In the genomic region with DNA sequence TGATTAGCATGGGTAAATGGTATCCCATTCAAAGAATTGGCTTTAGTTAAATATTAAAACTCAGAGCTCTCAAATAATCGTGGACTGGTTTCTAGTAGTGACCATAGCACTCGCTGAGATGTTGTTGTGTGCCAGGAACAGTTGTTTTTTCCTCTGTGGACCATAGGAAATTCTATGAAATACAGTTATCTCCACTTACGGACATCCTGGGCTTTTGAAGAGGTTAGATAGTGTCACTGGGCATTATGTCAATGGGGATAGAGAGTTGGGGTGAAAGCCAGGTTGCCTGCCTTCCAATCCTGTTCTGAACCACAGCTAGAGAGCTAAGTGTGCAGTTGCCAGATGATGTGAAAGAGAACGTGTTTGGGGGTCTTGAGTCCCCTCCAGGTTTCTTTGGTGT, we compare ENCODE assay signal across 38 mouse cellular contexts. TPM values are rescaled to one million over a fixed set of nuclear protein-coding genes. Genes with fewer than 3 reads are reported as not detected.
"Had no signal": no experiment of that assay in that cellular context is flagged by ENCODE, and none has a peak within 500 bp of the region (broad histone marks: within the 10 kb centered on the region; RNA-seq: fewer than 3 reads in every experiment).

No protein-coding gene starts in this region.

- ATAC-seq: hindbrain, embryonic 16.5 days; inflammation-experienced regulatory T-cells, adult 6 months; intestine, embryonic 15.5 days had no signal

- H3K27me3 ChIP-seq: heart, embryonic 12.5 days; hindbrain, embryonic 12.5 days; intestine, embryonic 15.5 days; limb, embryonic 13.5 days; limb, embryonic 15.5 days had no signal

- H3K27ac ChIP-seq: gastrocnemius, adult 2 months; heart, embryonic 10.5 days; hindbrain, embryonic 10.5 days; hindbrain, embryonic 12.5 days; hindbrain, embryonic 14.5 days; intestine, embryonic 15.5 days; layer of hippocampus, adult 2 months; limb, embryonic 13.5 days; limb, embryonic 15.5 days; liver, embryonic 14.5 days had no signal

- H3K4me2 ChIP-seq: heart, embryonic 12.5 days; hindbrain, embryonic 12.5 days; hindbrain, embryonic 14.5 days; intestine, embryonic 15.5 days; limb, embryonic 13.5 days; limb, embryonic 15.5 days; liver, embryonic 11.5 days had no signal

- H3K9me3 ChIP-seq: heart, embryonic 10.5 days; heart, embryonic 12.5 days; hindbrain, embryonic 10.5 days; hindbrain, embryonic 12.5 days; intestine, embryonic 15.5 days; limb, embryonic 13.5 days; limb, embryonic 15.5 days had no signal

- DNase-seq: gastrocnemius, adult 2 months; gastrocnemius, postnatal 10 days; gastrocnemius, postnatal 25 days; heart, adult 18-20 months; heart, postnatal 10 days; heart, postnatal 4 days; kidney, postnatal 10 days; kidney, postnatal 4 days; left cerebral cortex, postnatal 4 days had no signal

- H3K9ac ChIP-seq: heart, embryonic 12.5 days; hindbrain, embryonic 12.5 days; hindbrain, embryonic 14.5 days; intestine, embryonic 15.5 days; limb, embryonic 13.5 days; limb, embryonic 15.5 days; liver, embryonic 14.5 days had no signal

- H3K36me3 ChIP-seq: intestine, embryonic 15.5 days had no signal

- H3K4me3 ChIP-seq: gastrocnemius, adult 2 months; heart, embryonic 10.5 days; heart, embryonic 12.5 days; hindbrain, embryonic 10.5 days; hindbrain, embryonic 12.5 days; intestine, embryonic 15.5 days; layer of hippocampus, adult 2 months; limb, embryonic 13.5 days; limb, embryonic 15.5 days had no signal

RNA-seq across cellular contexts. Expression of gene Gm11634, which starts 13.3 kb away (rescaled TPM):
- total RNA-seq: gastrocnemius, adult 2 months; gastrocnemius, postnatal 10 days; gastrocnemius, postnatal 25 days; gastrocnemius, postnatal 4 days; granulocyte monocyte progenitor cell, adult 5-6 weeks; heart, adult 18-20 months; heart, adult 8-10 months; heart, postnatal 10 days; heart, postnatal 25 days; heart, postnatal 4 days; layer of hippocampus, adult 2 months; layer of hippocampus, postnatal 10 days; layer of hippocampus, postnatal 25 days; left cerebral cortex, adult 18-20 months; left cerebral cortex, adult 8-10 months; left cerebral cortex, postnatal 10 days; left cerebral cortex, postnatal 25 days; left cerebral cortex, postnatal 4 days had no signal
- polyA plus RNA-seq: frontal cortex, adult 2 months; heart, embryonic 10.5 days; heart, embryonic 12.5 days; heart, embryonic 14.5 days; heart, embryonic 16.5 days; hindbrain, embryonic 10.5 days; hindbrain, embryonic 12.5 days; hindbrain, embryonic 14.5 days; hindbrain, embryonic 16.5 days; intestine, embryonic 15.5 days; kidney, embryonic 14.5 days; kidney, embryonic 16.5 days; limb, embryonic 11.5 days; limb, embryonic 13.5 days; limb, embryonic 15.5 days; liver, embryonic 11.5 days; liver, embryonic 14.5 days had no signal
